Mouse (Mus musculus): ENCODE data around the gene Aco2. TPM values are rescaled to one million over a fixed set of nuclear protein-coding genes. Genes with fewer than 3 reads are reported as not detected.

Gene Aco2
- total and polyA plus RNA-seq, 3 experiments = 1,810 to 2,215 (median 2,076) TPM

GRCm38 (mm10) chr15:81943176-81943749 is 71.2 kb downstream of the Aco2 start:
- WGBS = 43% methylated on average over 9 of the region's 9 CpGs
- Histone ChIP-seq H3K27me3 (ENCODE audit: control insufficient read depth, insufficient read depth, low read length) (no peaks in the 10 kb centered on the region), H3K4me1 (ENCODE audit: control insufficient read depth, insufficient read depth, low read length) (peaks cover 4% of the 10 kb centered on the region; the same call in 1 of the 2 replicates), H3K79me2 (replicated peaks; ENCODE audit: control insufficient read depth, insufficient read depth, low read length) (no peaks in the 10 kb centered on the region), H3K36me3 (ENCODE audit: control insufficient read depth, insufficient read depth, low read length) (no peaks in the 10 kb centered on the region), H3K27ac (no peak overlapping the region), H3K9ac (ENCODE audit: low read depth, low read length) (no peak overlapping the region), H3K4me3 (no peak overlapping the region)
- TF ChIP-seq EP300 (IDR thresholded peaks at IDR 0.05; ENCODE audit: insufficient read depth, low read depth, low read length) = no peak
- TF ChIP-seq POLR2A (IDR thresholded peaks at IDR 0.05; ENCODE audit: insufficient read depth, low read depth, low read length) = no peak
- no peak for TF ChIP-seq CTCF (IDR thresholded peaks at IDR 0.05)
- DNase-seq = no peak
- intact Hi-C loops (cut with DNase I) = no loop called here

DNA sequence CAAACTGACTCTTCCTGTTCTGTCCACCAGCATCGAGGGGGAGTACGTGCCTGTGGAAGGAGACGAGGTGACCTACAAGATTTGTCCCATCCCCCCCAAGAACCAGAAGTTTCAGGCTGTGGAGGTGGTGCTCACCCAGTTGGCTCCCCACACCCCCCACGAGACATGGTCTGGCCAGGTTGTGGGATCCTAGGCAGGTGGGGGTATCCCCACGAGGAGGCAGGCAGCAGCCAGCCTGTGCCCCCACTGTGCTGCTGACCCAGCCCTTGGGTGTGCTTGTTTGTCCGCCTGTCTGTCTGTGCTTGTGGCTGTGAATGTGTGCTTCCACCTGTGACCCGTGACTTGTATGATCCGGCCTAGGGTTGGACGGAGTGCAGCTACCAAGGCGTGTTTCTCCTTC is 77.0 kb downstream of the Aco2 start:
- Histone ChIP-seq H3K36me3 (ENCODE audit: control insufficient read depth, insufficient read depth, low read length) (no peaks in the 10 kb centered on the region), H3K4me1 (ENCODE audit: control insufficient read depth, insufficient read depth, low read length) (no peaks in the 10 kb centered on the region), H3K79me2 (replicated peaks; ENCODE audit: control insufficient read depth, insufficient read depth, low read length) (no peaks in the 10 kb centered on the region), H3K9ac (ENCODE audit: low read depth, low read length) (no peak overlapping the region), H3K27me3 (ENCODE audit: control insufficient read depth, insufficient read depth, low read length) (no peaks in the 10 kb centered on the region), H3K4me3 (no peak overlapping the region), H3K27ac (no peak overlapping the region)
- DNase-seq = no peak
- TF ChIP-seq POLR2A (IDR thresholded peaks at IDR 0.05; ENCODE audit: insufficient read depth, low read depth, low read length) (no peak), EP300 (IDR thresholded peaks at IDR 0.05; ENCODE audit: insufficient read depth, low read depth, low read length) (no peak), CTCF (IDR thresholded peaks at IDR 0.05) (no peak)
- intact Hi-C loops (cut with DNase I) = no loop called here
- 79% methylated on average over 10 of the region's 10 CpGs for WGBS

GRCm38 (mm10) chr15:81949476-81950131 is 77.5 kb downstream of the Aco2 start:
- H3K27ac ChIP-seq = no peak overlapping the region
- no peaks in the 10 kb centered on the region for H3K27me3 ChIP-seq (ENCODE audit: control insufficient read depth, insufficient read depth, low read length)
- intact Hi-C loops (cut with DNase I) = no loop called here
- no peak for DNase-seq
- 78% methylated on average over 11 of the region's 11 CpGs for WGBS
- no peaks in the 10 kb centered on the region for H3K36me3 ChIP-seq (ENCODE audit: control insufficient read depth, insufficient read depth, low read length)
- no peak overlapping the region for H3K4me3 ChIP-seq
- H3K9ac ChIP-seq (ENCODE audit: low read depth, low read length) = no peak overlapping the region
- TF ChIP-seq POLR2A (IDR thresholded peaks at IDR 0.05; ENCODE audit: insufficient read depth, low read depth, low read length) (no peak), EP300 (IDR thresholded peaks at IDR 0.05; ENCODE audit: insufficient read depth, low read depth, low read length) (no peak), CTCF (IDR thresholded peaks at IDR 0.05) (no peak)
- no peaks in the 10 kb centered on the region for H3K79me2 ChIP-seq (replicated peaks; ENCODE audit: control insufficient read depth, insufficient read depth, low read length)
- H3K4me1 ChIP-seq (ENCODE audit: control insufficient read depth, insufficient read depth, low read length) = no peaks in the 10 kb centered on the region

DNA sequence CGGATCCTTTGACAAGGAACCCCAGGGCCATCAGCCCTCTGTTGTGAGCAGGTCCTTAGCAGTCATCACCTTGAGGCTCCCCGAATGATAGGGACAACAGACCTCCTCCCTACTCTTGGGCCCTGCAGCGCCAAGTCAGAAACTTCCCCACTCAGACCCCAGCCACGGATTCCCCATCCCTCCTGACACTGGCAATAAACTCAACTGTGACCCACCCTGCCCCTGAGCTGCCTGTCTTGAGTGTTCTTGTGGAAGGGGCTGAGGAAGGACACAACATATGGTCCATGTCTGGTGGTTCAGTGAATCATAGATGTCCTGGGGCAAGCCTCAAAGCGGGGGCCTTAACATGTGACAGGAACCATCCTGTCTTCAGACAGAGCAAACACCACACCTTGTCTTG is 78.6 kb downstream of the Aco2 start:
- H3K4me1 ChIP-seq (ENCODE audit: control insufficient read depth, insufficient read depth, low read length) = no peaks in the 10 kb centered on the region
- TF ChIP-seq EP300 (IDR thresholded peaks at IDR 0.05; ENCODE audit: insufficient read depth, low read depth, low read length) (no peak), CTCF (IDR thresholded peaks at IDR 0.05) (no peak)
- H3K36me3 ChIP-seq (ENCODE audit: control insufficient read depth, insufficient read depth, low read length) = no peaks in the 10 kb centered on the region
- H3K27me3 ChIP-seq (ENCODE audit: control insufficient read depth, insufficient read depth, low read length) = no peaks in the 10 kb centered on the region
- H3K9ac ChIP-seq (ENCODE audit: low read depth, low read length) = no peak overlapping the region
- no peaks in the 10 kb centered on the region for H3K79me2 ChIP-seq (replicated peaks; ENCODE audit: control insufficient read depth, insufficient read depth, low read length)
- intact Hi-C loops (cut with DNase I) = no loop called here
- DNase-seq = no peak
- no peak overlapping the region for H3K27ac ChIP-seq
- WGBS = 91% methylated on average over 5 of the region's 5 CpGs
- no peak overlapping the region for H3K4me3 ChIP-seq

DNA sequence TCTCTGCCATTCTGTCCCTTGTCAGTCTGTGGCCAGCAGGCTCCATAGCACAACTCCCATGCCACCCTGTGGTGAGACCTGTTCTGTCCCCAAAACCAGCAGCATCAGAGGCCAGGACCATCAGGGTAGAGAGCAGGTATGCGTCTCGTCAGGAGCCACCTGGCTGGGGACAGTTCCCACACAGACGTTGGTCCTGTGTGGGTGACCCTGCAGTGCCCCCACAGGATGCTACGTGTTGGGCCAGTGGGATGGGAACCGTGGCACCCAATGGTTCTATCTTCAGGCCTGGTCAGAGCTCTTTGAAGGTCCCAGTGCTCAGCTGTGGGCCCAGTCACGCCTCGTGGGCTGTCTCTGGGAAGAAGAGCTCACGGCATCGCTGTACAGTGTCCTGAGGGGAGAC is 79.0 kb downstream of the Aco2 start:
- intact Hi-C loops (cut with DNase I) = no loop called here
- WGBS = 89% methylated on average over 9 of the region's 9 CpGs
- H3K36me3 ChIP-seq (ENCODE audit: control insufficient read depth, insufficient read depth, low read length) = no peaks in the 10 kb centered on the region
- H3K27me3 ChIP-seq (ENCODE audit: control insufficient read depth, insufficient read depth, low read length) = no peaks in the 10 kb centered on the region
- no peaks in the 10 kb centered on the region for H3K79me2 ChIP-seq (replicated peaks; ENCODE audit: control insufficient read depth, insufficient read depth, low read length)
- no peak overlapping the region for H3K4me3 ChIP-seq
- no peak overlapping the region for H3K9ac ChIP-seq (ENCODE audit: low read depth, low read length)
- no peaks in the 10 kb centered on the region for H3K4me1 ChIP-seq (ENCODE audit: control insufficient read depth, insufficient read depth, low read length)
- TF ChIP-seq EP300 (IDR thresholded peaks at IDR 0.05; ENCODE audit: insufficient read depth, low read depth, low read length) = no peak
- TF ChIP-seq POLR2A (IDR thresholded peaks at IDR 0.05; ENCODE audit: insufficient read depth, low read depth, low read length) = no peak
- TF ChIP-seq CTCF (IDR thresholded peaks at IDR 0.05) = no peak
- H3K27ac ChIP-seq = no peak overlapping the region
- DNase-seq = no peak

DNA sequence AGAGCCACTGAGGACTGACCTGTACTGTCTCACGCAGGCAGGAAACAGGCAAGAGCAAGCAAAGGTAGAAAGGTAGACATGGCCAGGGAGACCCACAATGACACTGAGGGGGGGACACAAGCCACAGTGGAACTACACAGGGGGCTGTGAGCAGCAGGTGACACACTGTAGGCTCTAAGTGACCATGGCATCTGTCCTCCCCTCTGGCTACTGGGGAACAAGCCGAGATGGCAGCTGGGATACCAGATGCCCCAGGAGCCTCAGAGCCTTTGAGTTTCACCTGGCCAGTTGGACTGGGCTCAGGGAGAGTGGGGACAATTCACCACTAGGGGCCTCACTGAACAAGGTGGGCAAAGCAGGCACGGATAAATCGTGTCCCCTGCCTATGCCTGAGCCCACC is 80.2 kb downstream of the Aco2 start:
- TF ChIP-seq EP300 (IDR thresholded peaks at IDR 0.05; ENCODE audit: insufficient read depth, low read depth, low read length) = no peak
- H3K79me2 ChIP-seq (replicated peaks; ENCODE audit: control insufficient read depth, insufficient read depth, low read length) = no peaks in the 10 kb centered on the region
- H3K27me3 ChIP-seq (ENCODE audit: control insufficient read depth, insufficient read depth, low read length) = no peaks in the 10 kb centered on the region
- H3K4me1 ChIP-seq (ENCODE audit: control insufficient read depth, insufficient read depth, low read length) = no peaks in the 10 kb centered on the region
- H3K27ac ChIP-seq = no peak overlapping the region
- no peak overlapping the region for H3K4me3 ChIP-seq
- no peaks in the 10 kb centered on the region for H3K36me3 ChIP-seq (ENCODE audit: control insufficient read depth, insufficient read depth, low read length)
- intact Hi-C loops (cut with DNase I) = no loop called here
- WGBS = 92% methylated on average over 4 of the region's 4 CpGs
- H3K9ac ChIP-seq (ENCODE audit: low read depth, low read length) = no peak overlapping the region
- no peak for DNase-seq

All from heart, adult 2 months (tissue).